Mouse (Mus musculus): ENCODE measurements around the gene Tmem14c. TPM values are rescaled to one million over a fixed set of nuclear protein-coding genes. Genes with fewer than 3 reads are reported as not detected.

Tmem14c gene
- polyA plus RNA-seq, 1 experiment from 2014 or later, result 189 TPM

DNA sequence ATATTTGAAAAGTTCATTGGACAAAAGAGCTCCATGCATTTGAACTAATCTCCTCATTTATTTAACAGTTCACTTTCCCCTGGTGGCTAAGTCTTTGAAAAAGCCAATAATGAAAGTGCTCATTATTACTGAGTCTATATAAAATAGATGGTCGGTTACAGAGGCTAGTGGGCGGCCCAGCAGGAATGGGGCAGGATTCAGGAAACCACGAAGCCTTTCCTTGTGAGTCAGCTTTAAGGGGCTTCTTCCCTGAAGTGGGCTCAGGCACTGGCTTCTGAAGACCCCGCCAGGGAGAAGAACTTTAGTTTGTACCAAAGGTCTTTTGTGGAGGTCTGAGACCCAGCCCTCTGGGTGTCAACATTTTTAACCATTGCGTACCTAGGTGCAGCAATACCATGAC lies 35.9 kb downstream of the Tmem14c start:
- no peak overlapping the region for H3K4me3 ChIP-seq
- H3K36me3 ChIP-seq, result no peaks in the 10 kb centered on the region
- H3K27me3 ChIP-seq (replicated peaks), result no peaks in the 10 kb centered on the region
- no peaks in the 10 kb centered on the region for H3K9me3 ChIP-seq
- H3K27ac ChIP-seq (replicated peaks), result no peak overlapping the region
- no peaks in the 10 kb centered on the region for H3K4me1 ChIP-seq
- no peak for ATAC-seq (ENCODE audit: extremely low read depth, insufficient number of reproducible peaks, low FRiP score, low TSS enrichment)
- no peak overlapping the region for H3K4me2 ChIP-seq
- H3K9ac ChIP-seq, result no peak overlapping the region
- 76% methylated on average over 5 of the region's 5 CpGs for WGBS

DNA sequence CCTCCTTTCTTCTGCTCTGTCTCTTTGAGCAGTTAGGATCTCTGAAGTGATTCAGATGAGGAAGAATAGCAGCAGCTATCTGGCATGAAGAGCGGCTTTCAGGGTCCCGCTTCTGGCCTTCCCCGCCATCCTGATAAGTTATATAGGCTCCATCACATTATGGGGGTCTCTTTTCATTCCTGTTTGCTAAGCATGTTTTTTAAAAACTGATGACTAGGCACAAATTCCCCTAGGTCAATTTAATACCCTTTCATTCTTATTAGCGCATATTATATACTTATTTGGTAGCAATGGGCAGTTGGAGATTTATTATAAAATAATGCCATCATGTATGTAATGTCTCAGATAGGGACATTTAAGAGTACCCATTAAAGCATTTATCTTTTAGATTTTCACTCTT lies 51.5 kb downstream of the Tmem14c start:
- Histone ChIP-seq H3K9ac (no peak overlapping the region), H3K4me3 (no peak overlapping the region), H3K4me2 (no peak overlapping the region), H3K4me1 (no peaks in the 10 kb centered on the region), H3K27me3 (replicated peaks) (no peaks in the 10 kb centered on the region), H3K36me3 (no peaks in the 10 kb centered on the region), H3K27ac (replicated peaks) (no peak overlapping the region), H3K9me3 (no peaks in the 10 kb centered on the region)
- 93% methylated on average over 4 of the region's 4 CpGs for WGBS
- no peak for ATAC-seq (ENCODE audit: extremely low read depth, insufficient number of reproducible peaks, low FRiP score, low TSS enrichment)

DNA sequence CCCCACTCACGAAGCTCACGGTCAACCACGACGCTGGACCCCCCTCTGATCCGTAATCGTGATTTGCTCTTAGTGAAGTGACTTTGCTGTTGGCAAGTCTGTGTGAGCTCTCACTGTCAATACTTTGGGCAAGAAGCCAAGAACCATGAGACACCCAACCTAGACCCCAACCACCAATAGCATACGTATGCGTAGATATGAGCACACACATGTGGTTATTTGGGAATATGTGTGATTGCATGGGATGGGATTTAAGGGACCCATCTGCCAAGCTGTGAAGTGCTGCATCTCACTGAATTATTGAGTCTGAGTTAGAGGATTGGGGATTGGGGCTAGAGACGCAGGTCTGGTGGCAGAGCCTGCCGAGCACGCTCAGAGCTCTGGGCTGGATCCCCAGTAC lies 55.5 kb downstream of the Tmem14c start:
- H3K36me3 ChIP-seq, result no peaks in the 10 kb centered on the region
- no peak overlapping the region for H3K4me2 ChIP-seq
- no peak for ATAC-seq (ENCODE audit: extremely low read depth, insufficient number of reproducible peaks, low FRiP score, low TSS enrichment)
- 81% methylated on average over 11 of the region's 11 CpGs for WGBS
- no peak overlapping the region for H3K27ac ChIP-seq (replicated peaks)
- H3K27me3 ChIP-seq (replicated peaks), result no peaks in the 10 kb centered on the region
- no peaks in the 10 kb centered on the region for H3K9me3 ChIP-seq
- no peak overlapping the region for H3K4me3 ChIP-seq
- H3K9ac ChIP-seq, result no peak overlapping the region
- no peaks in the 10 kb centered on the region for H3K4me1 ChIP-seq

Other genes starting within 250 kb of the Tmem14c start
- gene Gcnt2, start 156.5 kb upstream of the Tmem14c start, polyA plus RNA-seq (2015; fragmentation: Nextera tagmentation; extraction: Ambion mirVana), result 2.5 and 2.7 TPM in 2 replicates
- gene Pak1ip1, start 15.3 kb upstream of the Tmem14c start, polyA plus RNA-seq (2015; fragmentation: Nextera tagmentation; extraction: Ambion mirVana), result 47.4 and 52.5 TPM in 2 replicates
- 0.10 and 0.27 TPM in 2 replicates for gene Mak, start 63.4 kb downstream of the Tmem14c start, polyA plus RNA-seq (2015; fragmentation: Nextera tagmentation; extraction: Ambion mirVana)
- not detected in 2 replicates for gene Gcm2, start 94.7 kb downstream of the Tmem14c start, polyA plus RNA-seq (2015; fragmentation: Nextera tagmentation; extraction: Ambion mirVana)
- gene Sycp2l, start 98.0 kb downstream of the Tmem14c start, polyA plus RNA-seq (2015; fragmentation: Nextera tagmentation; extraction: Ambion mirVana), result 0.17 TPM in 1 of 2 replicates, not detected in the other
- 1.5 and 2.1 TPM in 2 replicates for gene Elovl2, start 204.1 kb downstream of the Tmem14c start, polyA plus RNA-seq (2015; fragmentation: Nextera tagmentation; extraction: Ambion mirVana)
- 8.7 and 9.8 TPM in 2 replicates for gene Smim13, start 233.6 kb downstream of the Tmem14c start, polyA plus RNA-seq (2015; fragmentation: Nextera tagmentation; extraction: Ambion mirVana)

All from heart, embryonic 13.5 days (tissue).